Mouse (Mus musculus) thymus, postnatal 0 days (tissue): ENCODE measurements around the gene Esm1. TPM values are rescaled to one million over a fixed set of nuclear protein-coding genes. Genes with fewer than 3 reads are reported as not detected.
A peak's percentile ranks its signal among the peaks of the same experiment; 100 is the strongest.

Experiments used
- DNase-seq: peaks from one replicate; pipeline ENCODE4 v3.0.0-alpha.2; 2015; ENCODE audit warnings: low spot score
- polyA plus RNA-seq: library from polyadenylated mRNA; unstranded; fragments of >200 nt; fragmentation: Nextera tagmentation; extraction: Ambion mirVana; gene quantifications from 2 replicates; pipeline ENCODE4 v1.2.1, GENCODE M21; 2015

The Esm1 gene
- polyA plus RNA-seq, result 3.6 and 4.5 TPM in 2 replicates

- DNase-seq, result no peak
Observed at GRCm38 (mm10) chr13:113209624-113210023, at the start of gene Esm1. Gene Esm1 (plus strand): TSS chr13:113209659.

- no peak for DNase-seq
Observed at GRCm38 (mm10) chr13:113164252-113165005, 45.0 kb upstream of the Esm1 start.

GRCm38 (mm10) chr13:113168018-113168534 lies 41.4 kb upstream of the Esm1 start:
- DNase-seq, result no peak

- peak; percentile 77 for DNase-seq
Observed at GRCm38 (mm10) chr13:113170256-113170655, 39.2 kb upstream of the Esm1 start.

GRCm38 (mm10) chr13:113174162-113174561 lies 35.3 kb upstream of the Esm1 start:
- DNase-seq, result no peak

- DNase-seq, result no peak
Observed at GRCm38 (mm10) chr13:113183310-113183709, 26.1 kb upstream of the Esm1 start.

GRCm38 (mm10) chr13:113183720-113184119 lies 25.7 kb upstream of the Esm1 start:
- no peak for DNase-seq

- DNase-seq, result no peak
Observed at GRCm38 (mm10) chr13:113196808-113197674, 12.4 kb upstream of the Esm1 start.

- DNase-seq, result peak; percentile 53
Observed at GRCm38 (mm10) chr13:113197872-113198502, 11.5 kb upstream of the Esm1 start.

- DNase-seq, result peak; percentile 23
Observed at GRCm38 (mm10) chr13:113199331-113199730, 10.1 kb upstream of the Esm1 start.

GRCm38 (mm10) chr13:113200726-113201125 lies 8.7 kb upstream of the Esm1 start:
- DNase-seq, result no peak

- no peak for DNase-seq
Observed at GRCm38 (mm10) chr13:113201631-113202030, 7.8 kb upstream of the Esm1 start.

- DNase-seq, result no peak
Observed at GRCm38 (mm10) chr13:113202184-113202583, 7.3 kb upstream of the Esm1 start.

GRCm38 (mm10) chr13:113203146-113203545 lies 6.3 kb upstream of the Esm1 start:
- DNase-seq, result no peak

GRCm38 (mm10) chr13:113205346-113205745 lies 4.1 kb upstream of the Esm1 start:
- DNase-seq, result no peak

- DNase-seq, result peak; percentile 63
Observed at GRCm38 (mm10) chr13:113211345-113211744, 1.9 kb downstream of the Esm1 start.

GRCm38 (mm10) chr13:113212401-113212800 lies 2.9 kb downstream of the Esm1 start:
- DNase-seq, result no peak

- no peak for DNase-seq
Observed at GRCm38 (mm10) chr13:113213865-113214264, 4.4 kb downstream of the Esm1 start.

- no peak for DNase-seq
Observed at GRCm38 (mm10) chr13:113221851-113222250, 12.4 kb downstream of the Esm1 start.

GRCm38 (mm10) chr13:113224105-113224504 lies 14.6 kb downstream of the Esm1 start:
- DNase-seq, result no peak

- DNase-seq, result peak; percentile 23
Observed at GRCm38 (mm10) chr13:113225811-113226210, 16.4 kb downstream of the Esm1 start, which contains the start of gene Gzmk. Gene Gzmk (minus strand): TSS chr13:113225908.
